Mouse (Mus musculus): Measurements from ENCODE around the gene Svip. TPM values are rescaled to one million over a fixed set of nuclear protein-coding genes. Genes with fewer than 3 reads are reported as not detected.

Svip gene
- 5.4 and 11.8 TPM in 2 replicates for total RNA-seq (2014; rRNA removed; ENCODE audit: low replicate concordance)
- polyA plus RNA-seq (2015; fragmentation: Nextera tagmentation; extraction: Ambion mirVana): 10.6 and 11.4 TPM in 2 replicates

- peak within 1 kb of the TSS; percentile 62 for H3K9ac ChIP-seq (replicated peaks; ENCODE audit: low read depth, low read length)
- no peaks in the 10 kb centered on the region for H3K9me3 ChIP-seq (replicated peaks; ENCODE audit: control insufficient read depth, low read length)
- peak; percentile 95 for DNase-seq (ENCODE audit: low spot score)
- H3K4me1 ChIP-seq (ENCODE audit: control insufficient read depth, insufficient read depth): no peaks in the 10 kb centered on the region
- peak within 1 kb of the TSS; percentile 90 for H3K4me2 ChIP-seq (ENCODE audit: low read depth, low read length)
- TF ChIP-seq CTCF (IDR thresholded peaks at IDR 0.05; ENCODE audit: low read depth) (no peak), EP300 (IDR thresholded peaks at IDR 0.05; ENCODE audit: low read depth) (no peak)
- WGBS: 0% methylated on average over 34 of the region's 47 CpGs
- no peaks in the 10 kb centered on the region for H3K27me3 ChIP-seq (ENCODE audit: control insufficient read depth, insufficient read depth, low read length)
- H3K27ac ChIP-seq (ENCODE audit: low read depth): peak within 1 kb of the TSS; percentile 56; the same call in 1 of the 2 replicates
- peak; percentile 95 for ATAC-seq (ENCODE audit: insufficient read depth, low read depth)
- peak within 1 kb of the TSS; percentile 68 for H3K4me3 ChIP-seq (ENCODE audit: low read depth, low read length)
- no peaks in the 10 kb centered on the region for H3K36me3 ChIP-seq (replicated peaks; ENCODE audit: control insufficient read depth, insufficient read depth, low read length)
Measured at GRCm38 (mm10) chr7:52005511-52006295, at the start of gene Svip. TSS of gene Svip (minus strand) at chr7:52006018.

- ATAC-seq (ENCODE audit: insufficient read depth, low read depth): no peak
- Histone ChIP-seq H3K9me3 (replicated peaks; ENCODE audit: control insufficient read depth, low read length) (no peaks in the 10 kb centered on the region), H3K4me1 (ENCODE audit: control insufficient read depth, insufficient read depth) (no peaks in the 10 kb centered on the region), H3K36me3 (replicated peaks; ENCODE audit: control insufficient read depth, insufficient read depth, low read length) (no peaks in the 10 kb centered on the region), H3K27me3 (ENCODE audit: control insufficient read depth, insufficient read depth, low read length) (no peaks in the 10 kb centered on the region), H3K27ac (ENCODE audit: low read depth) (no peak overlapping the region), H3K9ac (replicated peaks; ENCODE audit: low read depth, low read length) (no peak overlapping the region), H3K4me2 (ENCODE audit: low read depth, low read length) (no peak overlapping the region), H3K4me3 (ENCODE audit: low read depth, low read length) (no peak overlapping the region)
- WGBS: 38% methylated on average over 8 of the region's 8 CpGs
- TF ChIP-seq CTCF (IDR thresholded peaks at IDR 0.05; ENCODE audit: low read depth) (peak; percentile 55), EP300 (IDR thresholded peaks at IDR 0.05; ENCODE audit: low read depth) (no peak)
- DNase-seq (ENCODE audit: low spot score): peak; percentile 40
Measured at GRCm38 (mm10) chr7:52037600-52038582, 32.1 kb upstream of the Svip start.

GRCm38 (mm10) chr7:52024050-52024626 is 18.3 kb upstream of the Svip start:
- no peaks in the 10 kb centered on the region for H3K27me3 ChIP-seq (ENCODE audit: control insufficient read depth, insufficient read depth, low read length)
- ATAC-seq (ENCODE audit: insufficient read depth, low read depth): no peak
- no peak overlapping the region for H3K4me3 ChIP-seq (ENCODE audit: low read depth, low read length)
- H3K27ac ChIP-seq (ENCODE audit: low read depth): no peak overlapping the region
- no peak overlapping the region for H3K9ac ChIP-seq (replicated peaks; ENCODE audit: low read depth, low read length)
- 84% methylated on average over 5 of the region's 5 CpGs for WGBS
- no peaks in the 10 kb centered on the region for H3K36me3 ChIP-seq (replicated peaks; ENCODE audit: control insufficient read depth, insufficient read depth, low read length)
- no peaks in the 10 kb centered on the region for H3K4me1 ChIP-seq (ENCODE audit: control insufficient read depth, insufficient read depth)
- no peak for DNase-seq (ENCODE audit: low spot score)
- no peaks in the 10 kb centered on the region for H3K9me3 ChIP-seq (replicated peaks; ENCODE audit: control insufficient read depth, low read length)
- no peak for TF ChIP-seq EP300 (IDR thresholded peaks at IDR 0.05; ENCODE audit: low read depth)
- TF ChIP-seq CTCF (IDR thresholded peaks at IDR 0.05; ENCODE audit: low read depth): no peak
- H3K4me2 ChIP-seq (ENCODE audit: low read depth, low read length): no peak overlapping the region

GRCm38 (mm10) chr7:52022039-52022438 is 16.2 kb upstream of the Svip start:
- 29% methylated on average over 4 of the region's 4 CpGs for WGBS
- Histone ChIP-seq H3K4me1 (ENCODE audit: control insufficient read depth, insufficient read depth) (no peaks in the 10 kb centered on the region), H3K27me3 (ENCODE audit: control insufficient read depth, insufficient read depth, low read length) (no peaks in the 10 kb centered on the region), H3K4me2 (ENCODE audit: low read depth, low read length) (no peak overlapping the region), H3K4me3 (ENCODE audit: low read depth, low read length) (no peak overlapping the region), H3K36me3 (replicated peaks; ENCODE audit: control insufficient read depth, insufficient read depth, low read length) (no peaks in the 10 kb centered on the region), H3K27ac (ENCODE audit: low read depth) (no peak overlapping the region), H3K9ac (replicated peaks; ENCODE audit: low read depth, low read length) (no peak overlapping the region), H3K9me3 (replicated peaks; ENCODE audit: control insufficient read depth, low read length) (no peaks in the 10 kb centered on the region)
- TF ChIP-seq EP300 (IDR thresholded peaks at IDR 0.05; ENCODE audit: low read depth) (no peak), CTCF (IDR thresholded peaks at IDR 0.05; ENCODE audit: low read depth) (no peak)
- ATAC-seq (ENCODE audit: insufficient read depth, low read depth) (no peak), DNase-seq (ENCODE audit: low spot score) (no peak)

- Histone ChIP-seq H3K27ac (ENCODE audit: low read depth) (no peak within 1 kb of the TSS), H3K4me1 (ENCODE audit: control insufficient read depth, insufficient read depth) (no peaks in the 10 kb centered on the region), H3K9ac (replicated peaks; ENCODE audit: low read depth, low read length) (no peak within 1 kb of the TSS), H3K4me2 (ENCODE audit: low read depth, low read length) (no peak within 1 kb of the TSS), H3K9me3 (replicated peaks; ENCODE audit: control insufficient read depth, low read length) (no peaks in the 10 kb centered on the region), H3K4me3 (ENCODE audit: low read depth, low read length) (no peak within 1 kb of the TSS), H3K36me3 (replicated peaks; ENCODE audit: control insufficient read depth, insufficient read depth, low read length) (no peaks in the 10 kb centered on the region), H3K27me3 (ENCODE audit: control insufficient read depth, insufficient read depth, low read length) (no peaks in the 10 kb centered on the region)
- 72% methylated on average over 3 of the region's 3 CpGs for WGBS
- DNase-seq (ENCODE audit: low spot score): no peak
- TF ChIP-seq CTCF (IDR thresholded peaks at IDR 0.05; ENCODE audit: low read depth) (no peak), EP300 (IDR thresholded peaks at IDR 0.05; ENCODE audit: low read depth) (no peak)
- no peak for ATAC-seq (ENCODE audit: insufficient read depth, low read depth)
Measured at GRCm38 (mm10) chr7:52015628-52016027, 9.8 kb upstream of the Svip start, which contains the start of gene 1700015G11Rik. TSS of gene 1700015G11Rik (minus strand) at chr7:52015728.
